Mouse (Mus musculus) cerebellum, adult 8-10 months (tissue): Measurements from ENCODE around the gene Tmem54.
A peak's percentile ranks its signal among the peaks of the same experiment; 100 is the strongest.

Experiments
- DNase-seq: peaks from one replicate; pipeline ENCODE4 v3.0.0; 2022

The Tmem54 gene

DNA sequence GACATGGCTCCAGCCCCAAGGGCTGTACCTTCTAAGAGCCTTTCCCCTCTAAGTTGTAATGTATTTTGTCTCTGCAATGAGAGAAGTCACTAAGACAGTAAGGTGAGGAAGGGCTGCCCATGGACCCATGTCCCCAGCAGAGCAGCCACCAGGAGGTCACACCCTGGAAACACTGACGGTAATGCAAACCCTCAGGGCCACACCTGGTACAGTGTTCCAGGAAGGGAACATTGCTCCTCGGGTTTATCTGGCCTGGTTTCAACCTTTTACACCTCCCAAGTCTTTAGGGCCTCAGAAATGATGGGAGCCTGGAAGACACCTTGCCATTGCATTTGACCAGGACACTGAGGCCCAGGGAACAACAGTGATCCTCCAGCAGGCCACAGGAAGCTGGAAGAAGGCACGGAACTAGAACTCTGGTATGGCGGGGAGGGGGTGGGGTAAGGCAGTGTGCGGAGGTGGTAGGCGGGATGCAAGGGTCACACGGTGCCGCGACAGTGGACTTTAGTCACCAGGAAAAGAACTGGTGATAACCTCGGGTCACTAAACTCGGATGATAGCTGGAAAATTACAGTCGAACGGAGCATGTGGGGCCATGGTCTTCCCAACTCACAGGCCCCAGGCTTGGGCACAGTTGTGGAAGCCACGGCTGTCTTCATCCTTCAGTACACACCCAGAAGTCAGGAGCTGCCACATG lies 3.1 kb upstream of the Tmem54 start:
- no peak for DNase-seq

DNA sequence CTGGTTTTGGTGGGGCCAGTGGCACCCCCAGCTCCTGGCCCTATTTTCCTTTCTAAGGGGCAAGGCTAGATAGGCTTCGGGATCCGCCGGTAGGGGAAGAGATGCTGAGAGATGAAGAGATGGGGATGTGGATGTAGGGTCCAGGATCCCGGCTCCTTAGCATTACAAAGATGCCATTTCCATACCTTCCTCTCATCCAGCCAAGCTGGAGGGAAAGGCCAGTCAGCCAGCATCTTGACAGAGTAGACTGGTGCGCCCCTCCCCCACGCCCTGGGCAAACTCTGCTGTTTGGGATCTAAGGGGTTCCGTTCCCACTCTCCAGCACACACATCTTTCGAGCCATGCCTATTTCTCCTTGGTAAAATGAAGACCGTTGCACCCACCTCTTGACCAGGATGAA lies 725 bp downstream of the Tmem54 start:
- no peak for DNase-seq

DNA sequence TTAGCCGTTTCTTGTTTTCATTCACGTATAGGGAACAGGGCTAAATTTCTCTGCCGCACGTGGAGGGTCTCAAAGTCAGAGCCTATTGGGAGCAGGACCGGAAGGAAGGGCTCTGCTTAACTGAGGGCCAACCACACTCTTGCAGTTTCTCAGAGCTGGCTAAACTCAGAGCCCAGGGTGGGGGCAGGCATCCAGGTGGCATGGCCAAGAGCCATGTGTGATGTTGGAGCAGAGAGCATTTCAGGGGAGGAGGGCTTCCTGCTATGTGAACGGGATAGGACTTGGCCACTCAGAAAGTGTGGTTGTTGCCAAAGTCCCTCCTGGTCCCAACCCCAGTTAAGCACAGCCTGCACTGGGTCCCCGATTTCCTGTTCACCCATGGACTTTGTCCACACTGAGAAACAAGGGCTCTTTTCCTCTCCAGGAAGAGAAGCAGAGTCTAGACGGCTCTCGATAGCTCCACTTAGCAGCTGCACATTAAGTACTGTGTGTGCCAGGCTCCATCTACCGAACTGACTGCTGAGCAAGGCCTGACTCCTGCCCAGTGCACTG lies 2.1 kb downstream of the Tmem54 start:
- DNase-seq: no peak

DNA sequence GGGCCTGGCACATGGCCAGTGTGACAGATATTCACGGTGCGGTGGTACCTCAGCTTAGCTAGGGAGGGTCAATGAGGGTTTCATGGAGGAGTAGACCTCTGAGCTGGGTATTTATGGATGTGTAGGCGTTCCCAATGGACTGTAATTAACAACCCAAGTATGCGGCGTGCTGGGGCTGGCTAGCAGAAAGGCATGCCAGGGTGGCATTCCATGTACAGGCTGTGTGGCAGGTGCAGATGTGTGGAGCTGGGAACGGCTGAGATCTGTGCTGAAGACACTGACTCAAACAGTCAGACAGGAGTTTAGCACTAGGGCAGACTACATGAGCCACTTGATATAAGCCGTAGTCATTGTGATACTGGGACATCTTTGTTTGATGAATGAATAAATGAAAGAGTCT lies 3.3 kb downstream of the Tmem54 start:
- no peak for DNase-seq

DNA sequence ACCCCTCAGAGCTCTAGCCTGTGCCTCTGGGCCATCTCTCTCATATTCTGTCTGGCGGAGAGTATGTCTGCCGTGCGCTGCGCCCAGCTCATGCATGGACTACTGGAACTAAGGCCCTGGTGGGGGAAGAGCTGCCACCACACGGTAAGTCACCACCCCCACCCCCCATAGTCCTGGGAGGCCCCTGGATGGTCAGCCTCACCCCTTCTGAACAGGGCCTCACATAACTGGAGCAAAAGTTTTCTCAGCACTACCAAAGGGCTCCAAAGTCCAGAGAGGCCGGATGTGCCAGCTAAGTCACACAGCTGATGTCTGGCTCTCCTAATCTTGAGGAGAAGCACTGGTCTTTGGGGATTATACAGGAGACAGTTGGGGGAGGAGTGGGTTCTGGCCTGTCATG lies 5.5 kb downstream of the Tmem54 start:
- DNase-seq: no peak

DNA sequence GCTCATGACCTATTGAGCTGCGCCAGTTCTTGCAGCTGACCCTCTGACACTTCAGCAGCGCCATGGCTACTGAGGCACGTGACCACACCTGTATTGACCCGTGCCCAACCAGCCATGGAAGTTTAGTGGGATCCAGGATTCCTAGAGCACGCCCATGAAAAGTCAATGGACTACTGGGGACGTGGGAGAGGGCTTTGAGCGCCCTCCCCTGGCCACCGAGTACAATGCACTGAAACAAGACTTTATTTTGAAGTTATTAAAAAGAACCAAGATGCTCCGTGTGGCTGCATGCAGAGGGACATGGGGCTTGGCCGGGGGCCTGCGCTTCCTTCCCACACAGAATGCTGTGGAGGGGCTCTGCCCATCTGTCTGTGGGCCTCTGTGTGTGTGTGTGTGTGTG lies 6.0 kb downstream of the Tmem54 start:
- DNase-seq: no peak

DNA sequence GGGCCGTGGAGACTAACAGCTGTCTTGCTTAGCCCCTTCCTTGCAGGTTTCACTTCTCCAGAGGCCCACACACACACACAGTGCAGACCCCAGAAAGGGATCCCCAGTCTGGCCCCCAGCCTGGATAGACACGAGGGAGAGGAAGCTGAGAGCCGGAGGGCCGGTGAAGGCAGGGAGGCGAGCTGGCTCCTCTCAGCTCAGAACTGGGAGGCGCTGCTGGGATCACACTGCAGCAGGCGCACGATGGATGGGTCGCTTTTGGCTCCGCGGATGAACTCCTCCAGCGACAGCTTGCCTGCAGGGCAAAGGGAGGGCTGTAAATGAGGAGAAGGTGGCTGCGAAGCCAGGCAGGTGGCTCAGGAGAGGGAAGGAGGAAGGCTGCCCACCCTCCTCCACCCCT lies 6.9 kb downstream of the Tmem54 start:
- DNase-seq: no peak

DNA sequence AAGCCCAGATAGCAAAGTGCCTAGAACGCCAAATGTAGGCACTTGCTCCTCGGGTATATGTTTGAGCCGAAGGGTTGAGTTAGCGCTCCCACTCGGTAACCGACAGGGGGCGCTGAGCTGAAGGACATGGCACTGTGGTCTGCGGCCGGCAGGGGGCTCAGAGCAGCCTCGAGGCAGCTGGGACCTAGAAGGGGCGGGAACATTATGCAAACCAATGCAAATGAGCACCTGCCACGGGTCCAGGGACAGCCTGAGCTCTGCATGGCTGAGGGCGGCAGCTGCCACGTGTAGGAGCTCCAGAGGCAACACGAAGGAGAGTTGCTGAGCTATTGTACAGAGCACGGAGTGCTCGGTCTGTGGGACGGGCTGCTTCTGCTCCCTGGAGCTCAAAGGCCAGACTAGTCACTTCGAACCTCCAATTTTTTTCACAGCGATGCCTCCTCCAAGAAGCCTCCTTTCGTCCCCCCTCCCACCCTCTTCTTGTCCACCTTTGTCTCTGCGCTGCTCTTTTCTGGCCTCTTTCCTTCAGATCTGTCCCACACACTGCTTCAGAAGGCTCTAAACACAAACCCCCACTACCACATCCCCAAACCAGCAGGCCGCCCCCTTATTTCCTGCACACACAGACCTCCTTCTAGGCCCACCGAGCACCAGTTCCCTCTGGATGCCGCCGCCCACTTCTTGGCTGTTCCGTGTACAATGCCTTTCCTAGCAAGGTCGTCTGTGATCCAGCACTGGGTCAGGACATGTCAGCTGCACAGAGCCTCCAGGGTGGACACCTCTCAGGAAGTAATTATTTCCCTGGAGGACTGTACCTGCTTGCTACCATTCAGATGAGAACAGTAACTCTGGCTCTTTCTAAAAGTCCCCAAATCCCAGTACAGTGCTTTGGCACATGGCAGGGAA lies 8.0 kb downstream of the Tmem54 start:
- peak; percentile 81 for DNase-seq

DNA sequence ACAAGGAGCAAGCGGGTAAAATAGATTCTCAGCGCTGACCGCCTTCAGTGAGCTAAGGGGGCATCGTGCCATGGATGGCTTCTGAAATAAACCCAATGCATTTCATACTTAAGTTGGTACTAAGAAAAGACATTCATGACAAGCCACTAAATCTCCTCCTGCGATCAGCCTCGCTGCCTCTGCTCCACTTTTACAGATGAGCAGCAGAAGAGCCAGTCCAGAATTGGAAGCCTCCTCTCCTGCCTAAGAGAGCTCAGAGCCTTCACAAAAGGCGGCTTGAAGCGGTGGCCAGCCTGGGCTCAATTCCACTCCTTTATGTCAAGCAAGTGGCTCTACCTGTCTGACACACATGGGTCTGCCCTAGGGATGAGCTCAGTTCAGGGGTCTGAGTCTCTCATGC lies 11.4 kb downstream of the Tmem54 start:
- DNase-seq: no peak

DNA sequence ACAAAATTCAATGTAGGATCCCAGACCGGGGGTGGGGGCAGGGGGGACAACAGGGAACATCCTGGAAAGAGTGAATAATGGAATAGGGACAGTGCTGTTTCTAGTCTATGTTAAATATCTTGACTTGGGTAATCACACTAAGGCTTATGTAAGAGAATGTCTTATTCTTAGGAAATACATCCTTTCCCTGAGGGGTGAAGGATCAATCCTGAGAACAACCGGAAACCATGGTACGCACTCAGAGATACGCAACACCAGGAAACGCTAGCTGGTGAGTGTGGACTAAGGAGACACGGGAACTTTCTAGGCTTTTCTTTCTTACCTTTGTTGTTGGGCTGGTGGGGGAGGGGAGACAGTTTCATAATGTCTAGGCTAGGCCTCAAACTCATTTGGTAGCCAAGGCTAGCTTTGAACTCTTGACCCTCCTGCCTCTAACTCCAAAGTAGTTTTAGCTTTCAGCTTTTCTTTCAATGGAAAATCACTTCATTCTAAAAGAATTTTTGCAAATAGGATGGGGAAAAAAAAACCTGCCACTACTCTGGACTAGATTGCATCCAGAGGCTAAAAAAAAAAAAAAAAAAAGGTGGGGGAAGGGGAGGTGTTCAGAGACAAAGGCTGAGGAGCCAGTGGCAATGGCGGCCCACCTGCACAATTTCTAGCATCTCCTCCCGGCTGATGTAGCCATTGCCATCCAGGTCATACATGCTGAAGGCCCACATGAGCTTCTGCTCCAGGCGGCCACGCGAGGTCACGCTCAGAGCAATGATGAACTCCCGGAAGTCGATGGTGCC lies 12.6 kb downstream of the Tmem54 start:
- no peak for DNase-seq

DNA sequence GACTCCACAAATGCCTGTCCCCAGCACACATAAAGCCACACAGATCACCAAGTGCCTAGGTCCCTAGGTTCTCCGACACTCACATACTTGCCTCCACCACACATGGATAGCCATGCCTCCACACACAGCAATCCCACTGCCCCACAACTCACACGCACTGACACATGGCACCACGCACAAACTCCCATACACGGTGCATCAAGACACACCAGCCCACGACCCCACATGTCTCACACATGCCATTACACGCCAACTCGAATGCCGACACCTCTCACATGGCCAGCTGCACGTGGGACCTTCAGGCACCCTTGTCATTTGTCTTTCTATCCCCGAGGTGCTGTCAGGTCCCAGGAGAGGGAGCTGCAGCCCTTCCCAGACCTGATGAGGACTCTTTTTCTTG lies 14.4 kb downstream of the Tmem54 start:
- no peak for DNase-seq

DNA sequence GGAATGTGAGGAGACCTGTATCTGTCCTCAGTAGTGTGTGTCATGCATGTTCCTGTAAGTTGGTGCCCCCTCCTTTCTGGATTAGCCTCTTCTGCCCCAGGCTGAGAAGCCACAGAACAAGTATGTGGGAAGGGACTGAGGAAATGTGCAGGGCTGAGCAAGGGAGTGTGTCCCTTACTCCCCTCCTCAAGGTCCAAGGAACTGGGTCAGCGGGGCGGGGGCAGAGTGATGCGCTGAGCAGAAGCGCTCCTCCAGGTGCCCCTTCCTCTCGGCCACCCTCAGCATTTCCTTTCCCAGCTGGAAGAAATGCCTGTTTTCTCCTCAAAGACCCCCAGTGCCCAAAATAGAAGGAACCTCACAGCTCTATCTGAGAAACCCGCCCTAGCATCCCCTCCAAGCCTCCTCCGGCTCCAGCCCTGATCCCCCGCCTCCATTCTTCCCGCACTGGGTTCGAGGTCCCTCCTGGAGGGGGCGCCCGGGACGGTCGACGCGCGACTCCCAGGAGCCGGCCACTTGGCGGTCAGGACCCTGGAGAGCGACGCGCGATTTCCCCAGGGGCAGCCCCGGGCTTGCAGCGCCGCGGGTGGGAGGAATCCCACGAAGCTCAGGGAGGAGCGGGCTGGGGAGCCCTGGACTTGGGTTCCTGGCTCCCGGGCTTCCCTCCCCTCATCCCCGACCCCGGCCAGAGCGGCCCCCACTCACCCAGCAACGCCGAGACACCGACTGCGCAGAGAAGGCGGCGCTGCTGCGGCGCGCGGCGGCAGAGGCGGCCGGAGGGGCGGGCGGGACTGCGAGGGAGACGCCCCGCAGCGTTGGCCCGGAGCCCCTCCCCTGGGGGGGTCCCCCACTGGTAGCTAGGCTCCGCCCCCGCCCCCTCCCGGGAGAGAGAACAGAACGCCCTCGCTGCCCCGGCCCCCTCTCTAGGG lies 15.4 kb downstream of the Tmem54 start:
- no peak for DNase-seq

DNA sequence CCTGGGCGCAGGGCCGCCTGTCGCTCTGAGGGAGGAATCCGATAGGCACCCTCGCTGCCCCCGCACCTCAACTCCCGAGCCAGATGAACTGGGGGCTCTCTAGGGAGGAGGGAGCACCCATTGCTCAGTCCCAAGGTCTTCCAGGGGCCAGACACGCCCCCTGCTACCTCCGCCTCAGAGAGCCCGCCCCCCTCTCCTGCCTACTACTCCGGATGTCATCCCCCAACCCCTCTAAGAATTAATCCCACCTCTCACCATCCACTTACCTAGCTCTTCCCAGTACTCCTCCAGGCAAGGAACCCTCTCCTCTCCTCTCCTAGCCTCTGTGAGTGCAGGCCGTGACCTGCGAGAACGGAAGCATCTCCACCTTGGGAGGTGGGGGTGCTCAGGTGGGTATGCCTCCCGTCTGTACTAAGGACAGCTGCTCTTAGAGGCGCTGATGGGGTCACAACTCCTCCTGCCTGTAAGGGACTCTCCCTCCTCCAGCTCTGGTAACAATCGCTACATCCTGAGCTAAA lies 16.3 kb downstream of the Tmem54 start, which contains the start of gene Hpca:
Gene Hpca, minus strand, starts transcription at position 468 of the 518 bp plus-strand sequence.
- DNase-seq: no peak

DNA sequence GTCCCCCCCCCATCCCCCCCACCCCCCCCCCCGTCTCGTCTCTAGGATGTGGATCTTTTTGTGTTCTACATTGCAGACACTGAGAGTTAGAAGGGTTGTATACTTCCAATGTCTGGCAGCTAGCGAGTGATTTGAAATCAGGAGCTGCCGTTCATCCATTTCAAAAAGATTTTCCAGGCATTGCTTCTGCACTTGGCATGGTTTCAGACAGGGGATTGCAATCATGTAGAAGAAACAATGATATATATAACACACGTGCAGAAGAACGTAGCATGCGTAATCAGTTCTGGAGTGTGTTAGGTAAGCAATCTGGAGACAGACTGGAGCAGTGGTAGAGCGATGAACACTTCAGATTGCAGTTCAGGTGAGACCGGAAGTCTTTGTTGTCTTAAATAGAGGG lies 16.8 kb downstream of the Tmem54 start:
- DNase-seq: no peak

DNA sequence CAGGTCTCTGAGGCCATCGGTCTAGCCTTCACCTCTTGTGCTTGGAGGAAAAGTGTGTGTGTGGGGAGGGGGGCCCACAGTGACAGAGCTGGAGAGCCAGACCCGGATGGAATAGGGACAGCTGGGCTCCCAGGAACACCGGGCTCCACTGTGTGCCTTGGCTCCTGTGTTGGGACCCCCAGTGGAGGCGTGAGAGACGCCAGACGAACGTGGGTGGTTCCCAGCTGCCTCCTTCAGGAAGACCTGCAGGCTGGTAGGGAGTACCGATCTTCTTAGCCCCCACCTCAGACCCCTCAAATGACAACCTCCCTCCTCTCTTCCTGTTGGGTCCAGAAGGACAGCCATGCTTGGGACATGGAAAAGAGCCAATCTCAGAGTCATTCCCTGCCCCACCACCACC lies 17.4 kb downstream of the Tmem54 start:
- DNase-seq: no peak

DNA sequence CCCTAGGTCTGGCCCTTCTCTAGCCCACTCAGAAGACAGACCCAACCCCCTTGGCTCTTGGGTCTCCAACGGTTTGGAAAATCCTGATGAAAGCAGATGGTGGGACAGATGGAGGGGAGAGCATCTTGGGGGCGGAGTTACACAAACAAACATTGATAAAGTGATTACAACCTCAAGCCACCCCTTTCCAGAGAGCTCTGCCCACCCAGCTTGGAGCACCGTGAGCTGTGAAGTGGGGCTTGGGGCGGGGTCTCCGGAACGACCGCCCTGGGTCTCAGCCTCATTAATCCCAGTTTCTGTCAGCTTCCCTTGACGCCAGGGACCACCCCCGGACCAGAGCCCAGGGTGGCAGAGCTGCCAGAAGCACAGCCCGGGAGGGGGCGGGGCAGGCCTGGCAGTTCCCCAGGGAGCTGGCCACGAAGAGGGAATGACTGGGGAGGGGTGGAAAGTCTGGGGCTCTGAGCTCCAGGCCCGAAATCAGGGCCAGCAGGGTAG lies 19.4 kb downstream of the Tmem54 start:
- DNase-seq: no peak

DNA sequence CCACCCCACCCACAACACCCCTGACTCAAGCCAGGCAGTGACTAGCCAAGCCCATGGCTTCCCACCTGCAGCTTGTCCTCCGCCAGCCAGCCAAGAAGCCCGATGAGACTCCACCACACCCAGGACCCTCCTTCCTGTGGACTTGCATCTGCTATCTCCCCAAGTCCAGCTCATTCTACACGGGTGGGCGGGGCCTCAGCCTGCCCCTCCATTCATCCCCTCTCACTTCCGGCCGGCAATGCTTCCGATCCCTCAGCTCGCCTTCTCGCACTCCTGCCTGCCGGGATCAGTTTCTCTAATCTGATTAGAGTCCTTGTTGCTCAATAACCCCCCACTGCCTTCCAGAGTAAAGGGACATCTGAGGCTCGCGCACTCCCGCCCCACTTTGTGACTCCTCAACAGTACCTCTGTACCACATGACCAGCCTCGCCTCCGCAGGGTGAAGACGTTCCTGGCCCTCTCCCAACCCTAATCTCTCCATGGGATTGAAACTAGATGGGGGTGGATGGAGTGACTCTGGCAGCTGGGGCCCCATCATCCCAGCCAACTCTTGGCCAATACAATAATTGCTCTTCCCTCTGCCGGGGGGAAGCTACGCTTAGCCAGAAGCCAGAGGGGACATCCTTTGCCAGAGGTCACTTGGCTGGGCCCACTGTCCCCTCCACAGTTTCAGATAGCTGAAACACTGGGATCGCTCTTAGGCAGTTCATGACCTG lies 20.5 kb downstream of the Tmem54 start:
- no peak for DNase-seq

DNA sequence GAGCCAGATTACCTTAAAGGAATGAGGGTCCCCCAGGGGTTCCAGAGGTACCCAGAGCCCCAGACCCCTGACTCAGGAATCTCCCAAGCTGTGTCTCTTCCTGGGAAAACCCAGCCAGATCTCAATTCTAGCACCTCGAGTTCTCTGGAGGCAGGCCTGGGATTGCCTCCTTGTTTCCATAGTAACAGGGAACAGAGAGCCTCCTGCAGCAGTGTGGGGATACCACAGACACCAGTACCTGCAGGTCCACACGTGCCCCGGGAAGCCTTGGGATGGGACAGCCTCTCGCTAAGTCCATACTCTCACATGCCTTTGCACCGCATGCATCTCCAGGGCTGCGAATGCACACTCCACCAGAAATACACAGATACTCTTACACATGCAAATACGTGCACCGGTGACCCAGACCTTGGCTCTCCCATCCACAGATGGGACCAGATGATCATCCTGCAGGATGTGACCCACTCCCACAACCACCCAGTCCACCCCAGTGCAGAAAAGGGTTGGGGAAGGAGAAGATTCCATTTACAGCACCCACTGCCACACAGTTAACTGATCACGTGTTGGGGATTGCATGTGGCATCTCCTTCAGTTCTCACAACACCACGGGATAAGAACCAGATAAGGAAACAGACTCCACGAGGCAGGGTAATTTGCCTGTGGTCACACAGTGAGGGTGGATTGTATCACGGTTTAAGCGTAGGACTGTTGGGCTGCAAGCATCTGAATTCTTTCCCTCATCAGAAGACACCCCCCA lies 23.4 kb downstream of the Tmem54 start:
- DNase-seq: no peak

DNA sequence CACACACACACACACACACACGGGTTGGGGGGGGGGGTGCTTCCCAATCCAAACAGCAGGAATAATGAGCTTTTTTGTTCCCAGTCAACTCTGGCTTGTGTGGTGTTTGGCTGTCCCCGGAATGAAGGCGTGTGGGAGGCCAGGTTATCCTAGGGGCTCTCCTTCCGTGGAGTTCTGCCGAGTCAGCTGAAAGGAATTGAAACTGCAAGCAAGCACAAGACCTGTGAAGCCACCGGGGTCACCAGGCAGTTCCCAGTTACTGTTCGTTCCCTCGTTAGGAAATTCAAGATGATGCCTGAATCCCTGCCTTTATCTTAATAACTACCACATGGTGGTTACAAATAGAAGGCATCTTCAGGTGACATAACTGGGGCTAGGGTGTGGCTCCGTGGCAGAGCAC lies 24.0 kb downstream of the Tmem54 start:
- no peak for DNase-seq

DNA sequence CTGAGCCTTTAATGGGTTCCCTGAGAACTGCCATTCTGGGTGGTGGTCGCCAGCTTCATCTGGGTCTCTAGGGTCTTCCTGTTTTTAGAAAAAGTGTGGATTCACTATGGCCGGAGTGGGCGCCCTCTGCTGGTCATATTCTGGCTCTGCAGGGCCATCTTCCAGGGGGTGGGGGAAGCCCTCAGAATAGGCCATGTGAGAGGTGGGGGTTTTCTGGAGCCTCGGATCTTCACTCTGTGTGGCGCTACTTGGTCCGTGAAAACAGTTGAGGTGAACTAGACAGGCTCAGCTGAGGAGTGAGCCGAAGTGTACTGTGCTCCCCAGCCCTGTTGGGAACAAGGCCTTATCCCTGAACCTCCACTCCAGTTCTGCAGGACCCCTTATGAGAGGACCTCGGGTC lies 24.8 kb downstream of the Tmem54 start:
- DNase-seq: peak; percentile 54
